Mouse (Mus musculus): ENCODE measurements around the gene Rbm47.
"Not testable (repeated sequence)": the region's sequence is repeated elsewhere in the genome, so short reads cannot be mapped to it uniquely, and the experiment has no call there.

Gene Rbm47

DNA sequence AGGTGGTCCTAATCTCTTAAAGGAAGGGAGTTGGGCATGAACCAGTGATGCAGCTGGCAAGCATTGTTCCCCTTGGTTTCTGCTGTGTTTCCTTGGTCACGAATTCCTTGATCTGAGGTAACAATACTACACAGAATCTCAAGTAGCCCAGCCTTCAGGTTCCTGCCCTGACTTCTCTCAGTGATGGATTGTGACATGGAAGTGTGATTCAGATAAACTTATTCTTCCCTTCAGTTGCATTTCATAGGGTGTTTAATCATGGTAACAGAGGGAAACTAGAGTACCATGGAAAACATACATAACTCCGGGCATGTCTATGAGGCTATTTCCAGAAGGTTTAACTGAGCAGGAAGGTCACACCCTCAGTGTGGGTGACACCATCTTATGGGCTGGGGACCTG is at the start of gene Rbm47:
Gene Rbm47 (minus strand): TSS at position 101 of the 400 bp plus-strand sequence.
- DNase-seq, result no peak

DNA sequence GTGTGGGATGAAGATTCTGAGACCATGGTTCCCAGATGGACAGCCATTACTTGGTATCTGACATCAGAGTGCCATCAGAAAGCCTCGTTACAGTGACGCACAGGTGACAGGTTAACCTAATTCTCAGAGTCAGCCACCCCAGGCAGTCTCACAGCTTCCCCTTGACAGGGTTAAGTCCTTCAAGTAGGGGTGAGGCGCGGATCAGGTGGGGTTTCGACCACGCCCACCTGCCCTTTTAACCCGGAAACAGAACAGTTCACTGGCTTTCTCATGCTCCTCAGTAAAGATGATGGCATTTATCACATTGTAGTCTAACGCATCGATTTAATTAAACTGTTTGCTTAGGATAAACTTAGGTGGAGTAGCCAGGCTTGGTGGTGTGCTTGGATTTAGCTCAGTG is 47.7 kb upstream of the Rbm47 start:
- DNase-seq, result no peak

DNA sequence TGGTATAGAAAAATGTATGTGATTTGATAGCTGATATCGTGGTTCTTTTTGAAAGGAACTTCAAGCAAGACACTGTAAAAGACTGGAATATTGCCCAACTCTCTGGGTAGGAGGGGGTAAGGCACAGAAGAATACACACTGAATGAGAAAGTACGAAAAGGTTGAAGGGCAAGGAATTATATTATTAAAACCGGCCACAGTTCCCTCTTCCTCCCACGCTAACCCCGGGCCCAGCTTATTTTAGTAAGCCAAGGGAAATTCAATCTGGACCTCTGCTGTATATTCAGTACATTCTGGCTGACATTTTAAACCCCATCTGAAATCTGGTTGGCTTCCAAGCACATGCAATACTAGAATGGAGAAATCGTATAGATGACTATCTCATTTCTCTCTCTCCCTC is 46.8 kb upstream of the Rbm47 start:
- DNase-seq, result no peak

DNA sequence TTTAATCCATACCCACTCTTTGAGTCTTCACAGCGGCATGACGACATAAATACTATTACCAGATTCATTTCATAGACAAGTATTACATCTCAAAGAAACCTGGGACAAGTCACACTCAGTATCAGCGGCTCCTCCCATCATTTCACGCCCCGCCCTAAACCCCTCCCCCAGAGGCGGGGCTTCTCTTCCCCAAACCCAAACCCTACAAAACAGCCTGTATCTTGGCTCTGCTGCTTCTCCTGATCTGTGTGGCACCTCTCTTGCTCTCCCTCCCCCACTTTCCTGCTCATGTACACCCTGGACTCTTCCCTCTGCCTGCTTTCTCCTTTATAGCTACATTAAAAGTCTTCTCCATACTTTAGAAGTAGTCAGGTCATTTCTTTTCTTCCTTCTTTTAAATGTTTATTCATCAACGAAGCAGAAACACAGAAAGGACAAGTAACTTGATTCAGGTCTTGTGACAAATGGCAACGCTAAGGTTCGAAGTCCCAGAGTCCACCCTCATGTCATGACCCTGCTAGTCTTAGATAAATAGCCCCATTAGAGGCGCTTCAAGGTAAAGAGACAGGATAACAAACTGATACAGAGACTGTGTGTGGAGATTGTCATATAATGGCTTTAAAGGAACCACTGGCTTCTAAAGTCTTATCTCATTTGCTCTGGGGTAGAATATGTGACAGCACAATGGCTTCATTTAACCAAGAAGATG is 42.8 kb upstream of the Rbm47 start:
- DNase-seq, result no peak

DNA sequence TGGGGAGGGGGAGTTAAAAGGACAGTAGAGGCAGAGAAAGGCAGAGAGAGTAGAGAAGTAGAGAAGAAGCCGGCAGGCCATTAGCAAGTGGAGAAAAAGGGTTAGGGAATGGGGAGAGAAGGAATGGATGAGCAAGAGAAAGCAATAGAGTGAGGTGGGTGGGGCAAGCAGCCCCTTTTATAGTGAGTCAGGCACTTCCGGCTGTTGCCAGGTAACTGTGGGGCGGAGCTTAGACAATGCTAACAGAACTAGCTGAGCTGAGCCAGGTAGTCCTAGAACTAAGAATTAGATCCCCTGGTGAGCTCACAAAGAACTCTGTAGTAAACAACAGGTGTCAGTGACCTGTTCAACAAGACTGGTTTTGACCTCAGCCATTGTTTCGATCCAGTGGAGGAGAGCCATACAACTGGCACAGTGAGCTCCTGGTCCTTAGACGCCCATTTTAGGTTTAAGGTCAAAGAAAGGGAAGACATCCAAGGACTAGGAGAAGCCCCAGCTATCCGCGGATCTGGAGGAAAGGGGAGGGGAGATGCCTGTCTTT is 41.5 kb upstream of the Rbm47 start:
- peak; percentile 17 to 45 for DNase-seq

DNA sequence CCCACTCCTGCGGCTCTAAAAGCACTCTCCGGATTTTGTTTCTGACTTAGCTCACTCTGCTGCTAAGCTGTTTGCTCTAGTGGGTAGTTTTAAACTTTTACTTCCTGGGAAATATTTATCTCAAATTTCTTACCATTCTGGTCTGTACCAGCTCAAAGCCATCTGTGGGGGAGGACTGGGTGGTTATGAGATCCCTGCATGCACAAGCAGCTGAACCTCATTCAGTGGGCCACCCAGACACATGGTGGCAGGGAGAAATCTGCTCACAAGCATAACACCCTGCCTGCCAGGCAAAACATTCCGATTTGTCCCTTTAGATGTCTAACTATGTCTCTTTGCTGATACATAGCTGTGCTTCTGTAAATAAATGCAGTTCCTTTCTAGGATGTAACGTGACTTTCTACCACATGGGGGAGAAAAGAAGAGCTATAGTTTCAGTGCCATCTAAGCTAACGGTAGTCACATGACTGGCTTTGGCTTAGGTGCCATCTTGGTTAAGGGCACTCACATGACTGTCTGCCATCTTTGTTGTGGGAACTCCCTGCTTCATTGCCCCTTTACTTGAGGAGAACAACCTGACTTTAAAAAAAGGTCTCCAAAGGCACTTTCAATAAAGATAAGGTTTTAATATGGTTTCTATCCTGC is 36.7 kb upstream of the Rbm47 start:
- no peak for DNase-seq

DNA sequence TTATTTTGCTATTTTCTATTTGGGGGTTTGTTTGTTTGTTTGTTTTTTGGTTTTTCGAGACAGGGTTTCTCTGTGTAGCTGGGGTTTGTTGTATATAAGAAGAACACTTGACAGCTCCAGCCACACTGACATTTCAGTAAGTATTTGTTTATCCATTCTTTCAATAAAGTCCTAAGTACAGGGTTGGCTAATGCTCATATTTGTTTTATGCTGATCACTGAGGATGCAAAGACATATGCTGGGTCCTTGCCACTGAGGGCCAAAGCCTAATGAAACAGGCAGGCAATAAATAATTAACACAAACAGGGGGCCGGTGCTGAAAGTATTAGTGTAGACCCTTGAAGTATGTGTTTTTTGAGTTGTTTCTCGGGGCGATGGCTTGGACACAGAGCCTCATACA is 32.0 kb upstream of the Rbm47 start:
- no peak for DNase-seq

DNA sequence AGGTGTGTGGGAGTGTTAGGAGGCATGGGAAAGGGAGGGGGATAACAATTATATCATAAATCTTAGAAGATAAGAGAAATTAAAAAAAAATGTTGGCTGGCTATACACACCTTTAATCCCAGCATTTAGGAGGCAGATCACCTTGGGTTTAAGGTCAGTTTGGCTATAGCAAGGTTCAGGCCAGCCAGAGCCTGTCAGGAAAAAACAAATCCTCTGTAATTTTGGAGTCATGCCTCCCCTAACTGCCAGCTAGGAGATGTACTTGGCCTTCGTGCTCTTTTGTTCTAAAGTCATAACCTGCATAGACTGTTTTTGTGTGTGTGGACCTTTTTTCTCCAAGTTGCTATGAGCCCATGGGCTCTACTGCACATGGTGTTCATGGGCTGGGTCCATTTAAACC is 30.5 kb upstream of the Rbm47 start:
- no peak for DNase-seq

DNA sequence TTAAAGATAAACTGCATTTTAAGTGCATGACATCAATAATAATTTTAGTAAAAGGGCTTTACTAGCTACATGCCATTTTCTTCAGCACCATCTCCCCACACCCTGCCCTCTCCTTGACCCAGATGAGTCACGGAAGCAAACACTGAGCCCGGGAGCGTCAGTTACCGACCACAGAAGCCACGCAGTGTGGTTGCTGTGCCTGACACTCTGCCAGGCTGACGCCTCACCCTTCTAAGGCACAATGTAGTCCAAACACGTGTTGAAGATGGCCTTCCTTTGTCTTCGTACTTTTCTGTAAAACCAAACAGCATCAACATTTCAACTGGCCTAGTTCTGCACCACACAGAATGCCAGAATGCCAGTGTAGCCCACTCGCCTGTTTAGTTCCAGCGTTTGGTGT is 27.1 kb upstream of the Rbm47 start:
- DNase-seq, result peak; percentile 78 to 85

DNA sequence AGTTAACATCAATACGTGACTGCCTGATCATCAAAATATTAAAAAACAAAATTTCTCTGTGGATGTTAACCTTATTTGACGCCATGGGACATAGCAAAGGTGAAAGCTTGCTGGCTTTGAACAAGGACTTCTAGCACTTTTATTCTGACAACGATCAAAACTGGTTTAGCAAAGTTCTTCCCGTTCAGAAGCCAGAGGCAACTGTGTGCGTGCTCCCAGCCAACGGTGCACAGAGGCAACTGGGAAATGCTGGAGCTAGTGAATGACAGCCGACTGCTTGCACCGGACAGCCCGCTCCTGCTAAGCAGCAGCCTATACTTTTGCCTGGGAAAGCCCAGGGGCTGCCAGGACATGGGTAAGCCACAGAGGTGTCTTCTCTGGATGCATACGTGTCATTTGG is 22.4 kb upstream of the Rbm47 start:
- DNase-seq, result no peak

DNA sequence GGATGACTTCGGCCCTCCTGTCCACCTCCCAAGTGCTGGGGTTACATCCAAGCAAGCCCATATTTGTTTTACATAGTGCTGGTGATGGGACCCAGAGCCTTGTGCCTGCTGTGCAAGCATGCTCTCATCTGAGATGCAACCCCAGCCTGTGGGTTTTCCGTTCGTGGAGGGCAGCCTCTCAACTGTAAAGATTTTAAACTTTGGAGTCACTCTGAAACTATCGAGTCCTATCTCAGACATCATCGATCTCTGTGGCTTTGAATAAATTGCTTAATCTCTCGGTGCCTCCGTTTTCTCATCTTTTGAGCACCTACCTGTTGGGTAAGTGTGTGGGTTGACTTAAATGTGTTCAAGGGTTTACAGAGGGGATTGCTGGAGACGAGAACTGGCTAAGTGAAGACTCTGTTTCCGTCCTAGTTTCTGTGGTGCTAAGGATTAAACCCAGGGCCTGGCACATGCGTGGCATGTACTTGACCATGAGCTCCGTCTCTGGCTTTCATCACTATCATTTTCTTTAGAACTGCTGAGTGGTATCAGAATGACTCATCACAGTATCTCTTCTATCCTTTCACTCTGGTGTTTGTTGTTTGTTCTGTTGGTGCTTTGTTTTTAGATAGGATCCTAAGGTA is 20.4 kb upstream of the Rbm47 start:
- no peak for DNase-seq

DNA sequence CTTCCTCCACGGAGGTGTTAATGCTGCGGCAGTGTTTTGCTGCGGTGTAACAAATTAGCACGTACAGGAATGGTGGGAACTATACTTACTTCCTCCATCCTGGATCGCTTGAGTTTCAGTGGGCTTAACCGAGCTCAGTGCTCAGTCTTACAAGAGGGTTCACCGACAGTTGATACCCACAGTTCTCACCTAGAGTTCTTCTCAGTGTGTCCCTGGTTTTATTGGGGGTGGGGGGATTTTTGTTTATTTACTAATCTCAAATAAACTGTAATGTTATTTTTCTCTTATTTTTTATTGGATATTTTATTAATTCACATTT is 18.2 kb upstream of the Rbm47 start:
- DNase-seq, result no peak

DNA sequence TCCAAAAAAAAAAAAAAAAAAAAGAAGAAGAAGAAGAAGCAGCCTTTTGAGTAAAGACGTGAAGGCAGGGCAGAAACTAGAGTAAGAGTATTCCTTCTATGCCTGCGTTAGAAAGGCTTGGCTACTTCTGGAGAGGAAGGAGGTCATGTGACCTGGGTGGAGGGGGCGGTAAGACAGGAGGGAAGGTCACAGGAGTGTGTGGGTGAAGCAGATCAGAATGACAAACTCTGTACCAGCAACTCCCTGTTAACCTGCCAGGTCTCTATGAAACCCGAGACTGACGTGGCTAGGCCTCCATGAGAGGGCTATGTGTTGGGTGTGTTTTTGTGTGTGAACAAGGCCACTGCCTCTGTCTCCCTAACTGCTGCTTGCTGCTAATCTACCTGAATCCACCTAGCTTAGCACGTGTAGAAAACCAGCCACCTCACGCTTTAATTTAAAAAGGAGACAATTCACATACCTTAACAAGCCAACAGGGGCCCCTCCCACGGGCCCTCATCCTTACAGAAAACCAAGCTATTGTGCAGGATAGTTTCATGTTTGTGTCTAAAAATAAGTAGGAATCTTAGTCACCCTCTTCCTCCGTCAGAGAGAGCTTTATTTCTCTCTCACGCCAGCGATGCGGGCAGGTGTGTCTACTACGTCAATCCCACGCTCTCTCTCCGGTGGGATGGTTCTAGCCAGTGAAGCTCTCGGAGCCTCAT is 17.7 kb upstream of the Rbm47 start:
- DNase-seq, result peak; percentile 28 to 58

DNA sequence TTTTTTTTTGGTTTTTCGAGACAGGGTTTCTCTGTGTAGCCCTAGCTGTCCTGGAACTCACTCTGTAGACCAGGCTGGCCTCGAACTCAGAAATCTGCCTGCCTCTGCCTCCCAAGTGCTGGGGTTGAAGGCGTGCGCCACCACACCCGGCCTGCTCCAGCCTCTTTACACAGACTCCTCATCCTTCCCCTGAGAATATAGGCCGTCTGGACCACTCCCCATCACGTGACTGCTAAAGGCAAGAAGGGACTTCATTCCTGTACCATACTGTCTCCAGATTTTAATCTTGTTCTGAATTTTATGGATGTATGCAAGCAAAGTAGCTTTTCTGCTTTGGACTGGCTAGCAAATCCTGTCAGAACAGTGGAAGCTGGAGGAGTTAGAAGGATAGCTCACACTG is 15.7 kb upstream of the Rbm47 start:
- DNase-seq, result not testable (repeated sequence)

DNA sequence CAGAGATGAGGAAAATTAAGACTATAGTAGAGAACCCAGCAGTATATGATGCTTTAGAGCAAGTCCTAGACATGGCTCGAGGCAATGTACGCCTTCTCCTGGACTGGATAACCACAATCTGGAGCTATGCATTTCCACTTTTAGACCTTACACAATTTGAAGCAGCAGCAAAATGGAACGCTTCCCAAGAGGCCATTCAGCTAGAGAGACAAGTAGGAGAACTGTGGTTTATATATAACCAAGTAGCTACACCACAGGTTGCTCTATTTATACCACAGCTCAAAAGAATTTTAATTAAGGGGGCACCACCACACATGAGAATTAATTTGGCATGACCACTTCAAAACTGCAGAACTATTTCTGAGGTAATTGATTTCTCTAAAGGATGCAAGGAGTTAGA is 9.2 kb upstream of the Rbm47 start:
- no peak for DNase-seq

DNA sequence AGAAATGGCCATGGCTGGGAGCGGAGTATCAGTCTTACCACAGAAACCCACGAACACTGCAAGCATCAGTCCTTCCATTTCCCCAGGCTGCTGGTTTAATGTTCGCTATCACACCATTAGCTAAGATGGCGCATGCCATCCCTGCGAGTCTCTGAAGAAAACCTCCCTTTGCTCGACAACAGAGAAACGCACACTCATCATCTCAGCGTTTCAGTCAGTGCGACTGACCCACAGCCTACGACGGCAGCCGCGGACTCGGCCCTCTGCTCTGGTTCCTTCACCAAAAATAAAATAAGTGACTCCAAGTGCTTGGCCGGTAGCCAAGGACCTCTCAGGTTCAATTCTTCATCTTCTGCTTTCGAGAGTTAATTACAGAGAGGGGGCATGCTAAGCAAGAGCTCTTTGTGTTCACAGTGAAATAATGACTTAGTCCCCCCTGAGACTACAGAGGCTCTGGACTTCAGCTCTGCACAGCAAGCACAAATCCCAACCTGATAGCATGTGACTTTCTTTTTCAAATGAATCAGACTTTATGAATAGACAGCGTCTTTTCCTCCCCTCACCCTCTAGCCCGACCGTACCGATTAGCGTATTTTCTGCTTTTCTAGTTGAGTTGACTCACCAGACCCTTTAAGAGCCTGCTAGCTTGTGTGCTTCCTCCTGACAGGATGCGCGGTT is 1.4 kb upstream of the Rbm47 start:
- DNase-seq, result no peak

DNA sequence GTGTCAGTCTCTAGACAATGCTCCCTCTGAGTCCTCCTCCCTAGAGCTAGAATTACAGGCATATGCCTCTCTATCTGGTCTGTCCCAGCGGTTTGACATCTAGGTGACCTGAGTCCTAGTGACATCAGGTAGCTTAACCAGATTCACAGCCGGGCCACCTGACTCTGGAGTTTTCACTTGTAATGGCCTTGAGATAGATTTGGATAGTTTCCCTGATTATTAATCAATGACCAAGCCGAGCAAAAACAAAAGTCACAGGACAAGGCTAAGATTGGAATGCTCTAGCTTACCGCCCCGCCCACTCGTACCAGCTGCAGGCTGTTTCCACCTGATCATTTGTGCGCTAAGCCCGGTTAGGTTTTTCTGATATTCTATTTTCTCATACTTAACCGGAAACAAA is 2.3 kb downstream of the Rbm47 start:
- DNase-seq, result no peak

DNA sequence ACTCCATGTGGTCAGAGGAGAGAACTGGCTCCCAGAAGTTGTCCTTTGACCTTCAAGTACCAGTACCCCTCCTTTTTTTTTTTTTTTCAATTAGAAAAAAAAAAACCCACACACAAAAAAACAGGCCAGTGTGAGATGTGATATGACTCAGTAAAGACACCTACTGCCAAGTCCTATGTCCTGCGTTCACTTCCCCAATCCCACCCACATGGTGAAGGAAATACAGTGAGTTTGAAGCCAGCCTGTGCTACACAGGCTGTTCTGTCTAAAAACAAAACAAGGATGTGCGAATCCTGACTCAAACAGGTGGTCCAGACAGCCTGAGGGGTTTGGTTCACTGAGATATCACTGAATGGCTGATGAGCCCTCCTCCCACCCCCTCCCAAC is 3.8 kb downstream of the Rbm47 start:
- DNase-seq, result no peak

DNA sequence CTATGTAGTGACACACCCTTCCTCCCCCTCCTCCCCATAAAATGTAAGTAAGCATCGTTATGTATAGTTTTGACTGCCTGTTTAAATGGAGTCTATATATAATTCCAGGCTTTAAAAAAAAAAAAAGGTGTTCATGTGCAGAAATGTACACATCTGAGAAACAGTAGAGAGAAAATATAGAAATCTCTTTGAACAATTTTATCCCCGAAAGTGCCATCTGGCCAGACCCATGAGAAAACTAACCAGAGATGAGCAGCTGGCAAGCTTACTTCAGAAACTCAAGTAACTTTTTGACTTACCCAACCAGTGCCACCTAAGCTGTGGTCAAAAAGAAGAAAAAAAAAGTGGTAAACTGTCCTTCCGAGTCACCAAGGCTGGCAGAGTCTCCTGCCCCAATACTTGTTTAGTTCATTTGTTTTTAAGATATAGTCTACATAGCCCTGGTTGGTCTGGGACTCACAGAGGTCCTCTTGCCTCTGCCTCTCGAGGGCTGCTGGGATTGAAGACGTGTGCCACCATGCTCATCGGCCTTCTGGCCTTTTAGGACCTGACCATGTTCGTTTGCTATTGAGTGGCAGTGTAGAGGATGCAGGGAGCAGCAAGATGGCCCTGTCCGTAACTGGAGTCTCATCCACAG is 4.3 kb downstream of the Rbm47 start:
- DNase-seq, result no peak

DNA sequence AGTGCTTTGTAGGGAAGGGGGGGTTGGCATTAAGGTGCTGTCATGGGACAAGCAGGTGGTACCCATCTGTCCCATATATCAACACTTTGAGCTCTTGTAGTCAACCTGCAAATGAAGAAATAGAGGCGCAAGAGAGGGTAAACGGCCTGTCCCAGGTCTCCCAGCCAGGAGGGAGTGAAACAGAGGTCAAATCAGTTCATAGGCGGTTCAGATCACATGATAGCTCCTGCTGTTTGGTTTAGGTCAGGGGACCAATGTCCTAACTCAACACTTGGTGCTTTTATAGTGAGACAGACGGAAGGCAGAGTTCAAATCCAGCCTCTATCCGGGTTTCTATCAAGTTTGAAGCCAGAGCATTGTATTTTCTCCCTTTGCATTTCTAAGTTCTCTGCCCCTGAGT is 6.0 kb downstream of the Rbm47 start:
- no peak for DNase-seq

DNA sequence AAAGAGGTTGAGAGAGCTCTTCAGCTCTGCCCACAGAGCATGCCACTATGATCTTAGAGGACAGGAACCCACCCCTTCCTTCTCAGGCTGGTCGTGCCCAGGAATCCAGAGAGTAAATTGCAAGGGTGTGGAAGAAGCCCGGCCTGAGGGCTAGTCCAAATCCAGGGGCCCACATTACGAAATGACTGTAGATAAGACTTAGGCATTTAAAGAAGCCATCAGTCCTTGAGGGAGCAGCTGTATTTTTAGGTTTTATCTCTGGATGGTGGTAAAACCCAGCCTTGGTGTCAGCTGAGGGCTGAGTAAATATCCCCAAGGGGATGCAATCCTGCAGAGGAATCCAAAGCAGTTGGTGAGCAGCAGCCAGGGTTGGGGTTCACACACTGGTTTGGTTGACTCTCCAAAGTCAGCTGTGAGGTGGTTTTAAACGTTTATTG is 6.7 kb downstream of the Rbm47 start:
- peak; percentile 30 to 42 for DNase-seq

DNA sequence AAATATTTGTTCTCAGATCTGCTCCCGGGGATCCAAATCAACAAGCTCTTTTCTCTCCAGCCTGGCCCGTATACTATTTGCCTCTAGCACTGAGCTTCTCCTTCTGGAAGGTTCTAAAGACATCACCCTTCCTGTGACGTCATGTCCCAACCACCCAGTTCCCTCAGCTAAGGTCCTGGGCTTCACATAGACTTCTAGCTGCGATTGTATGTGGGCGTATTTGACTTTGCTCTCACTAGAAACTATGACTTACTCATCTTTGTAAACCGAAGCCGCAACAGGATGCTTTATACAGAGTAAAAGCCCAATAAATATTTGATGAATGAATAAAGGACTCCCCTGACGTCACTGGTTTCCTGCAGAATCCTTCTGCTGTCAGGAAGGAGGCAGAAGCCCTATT is 7.2 kb downstream of the Rbm47 start:
- DNase-seq, result peak in 1 of 2 experiments; percentile 19

All from lung, adult 18-20 months (tissue).